Mouse (Mus musculus) stomach, embryonic 16.5 days (tissue): ENCODE data around the gene Wdr34. TPM values are rescaled to one million over a fixed set of nuclear protein-coding genes. Genes with fewer than 3 reads are reported as not detected.

Source experiments
- ATAC-seq: fragments of 200-750 bp; cut with Nextera tagmentation; 2 replicates; pipeline ENCODE4 v1.8.0; 2017; ENCODE audit warnings: moderate number of reproducible peaks, moderate TSS enrichment; ENCODE audit not compliant: insufficient read depth, low FRiP score
- H3K27ac ChIP-seq: fragments of 300-500 bp; sonication (generic); 2 replicates; pipeline ENCODE4 v1.5.1; 2014; ENCODE audit warnings: low read length
- H3K27me3 ChIP-seq: fragments of 300-500 bp; sonication (generic); 2 replicates; pipeline ENCODE4 v1.6.1; 2014; ENCODE audit warnings: low read length, control low read depth, mixed read lengths; ENCODE audit not compliant: control insufficient read depth, insufficient read depth
- H3K36me3 ChIP-seq: fragments of 300-500 bp; sonication (generic); 2 replicates; pipeline ENCODE4 v1.6.1; 2014; ENCODE audit warnings: low read length; ENCODE audit not compliant: control insufficient read depth, insufficient read depth
- H3K4me1 ChIP-seq: fragments of 300-500 bp; sonication (generic); 2 replicates; pipeline ENCODE4 v1.6.1; 2014; ENCODE audit warnings: low read length, control low read depth, mixed read lengths; ENCODE audit not compliant: control insufficient read depth, insufficient read depth
- H3K4me2 ChIP-seq: fragments of 300-500 bp; sonication (generic); 2 replicates; pipeline ENCODE4 v1.6.1; 2014; ENCODE audit warnings: low read depth, low read length, mixed read lengths
- H3K4me3 ChIP-seq: fragments of 300-500 bp; sonication (generic); replicated peaks from 2 replicates; pipeline ENCODE4 v1.5.1; 2014; ENCODE audit warnings: mild to moderate bottlenecking, low read length
- H3K9ac ChIP-seq: fragments of 300-500 bp; sonication (generic); 2 replicates; pipeline ENCODE4 v1.6.1; 2014; ENCODE audit warnings: low read length
- H3K9me3 ChIP-seq: fragments of 300-500 bp; sonication (generic); replicated peaks from 2 replicates; pipeline ENCODE4 v1.6.1; 2016; ENCODE audit warnings: low read length, control low read depth; ENCODE audit not compliant: control insufficient read depth
- WGBS: fragments of 180-500 bp; shearing (Covaris S2); extraction: QIAGEN DNeasy Blood & Tissue Kit; methylation state at CpG from one replicate; pipeline ENCODE4 v1.1.7; 2014; 5-methylcytosine and 5-hydroxymethylcytosine counted together
- polyA plus RNA-seq: library from polyadenylated mRNA; unstranded; fragments of >200 nt; fragmentation: Nextera tagmentation; extraction: Ambion mirVana; gene quantifications from 2 replicates; pipeline ENCODE4 v1.2.1, GENCODE M21; 2015

Gene Wdr34
- polyA plus RNA-seq, 1 experiment from 2014 or later: 26.1 TPM

DNA sequence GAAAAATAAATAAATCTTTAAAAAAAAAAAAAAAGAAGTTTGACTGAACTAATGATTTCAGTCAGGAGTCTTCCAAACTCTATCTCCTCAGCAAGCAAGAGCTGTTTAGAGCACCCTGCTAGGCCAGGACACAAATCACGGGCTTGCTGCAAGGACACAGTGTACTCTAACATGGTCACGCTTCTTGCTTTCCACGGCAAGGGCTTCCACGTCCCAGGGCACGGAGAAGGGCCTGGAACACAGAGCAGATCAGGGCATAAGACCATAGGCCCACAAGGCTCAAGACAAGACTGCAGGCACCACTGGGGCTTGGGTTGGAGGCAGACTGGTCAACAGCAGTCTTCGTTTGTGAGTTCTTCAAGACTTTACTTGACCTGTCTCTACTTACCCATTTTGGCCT is 1.6 kb downstream of the Wdr34 start:
- Histone ChIP-seq H3K36me3 (no peaks in the 10 kb centered on the region), H3K27me3 (no peaks in the 10 kb centered on the region), H3K4me1 (0 out of 2 replicates have a peak, but pooled peaks cover 7% of the 10 kb centered on the region), H3K9ac (no peak overlapping the region), H3K4me3 (no peak overlapping the region), H3K4me2 (no peak overlapping the region), H3K9me3 (no peaks in the 10 kb centered on the region), H3K27ac (no peak overlapping the region)
- no peak for ATAC-seq
- 92% methylated on average over 6 of the region's 6 CpGs for WGBS

DNA sequence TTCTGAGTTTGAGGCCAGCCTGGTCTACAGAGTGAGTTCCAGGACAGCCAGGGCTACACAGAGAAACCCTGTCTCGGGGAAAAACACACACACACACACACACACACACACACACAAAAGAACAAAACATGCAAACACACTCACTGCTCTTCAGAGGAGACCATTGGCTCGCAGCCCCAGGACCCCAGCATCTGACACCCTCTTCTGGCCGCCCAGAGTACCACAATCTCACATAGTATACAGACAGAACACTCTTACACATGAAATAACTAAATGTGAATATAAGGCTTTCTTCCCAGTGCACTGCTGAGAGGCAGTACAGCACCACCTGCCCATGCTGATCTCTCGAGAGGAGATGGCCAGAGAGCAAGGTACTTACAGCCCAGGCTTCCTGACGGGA is 4.1 kb downstream of the Wdr34 start:
- H3K4me3 ChIP-seq: no peak overlapping the region
- no peak overlapping the region for H3K4me2 ChIP-seq
- no peak overlapping the region for H3K9ac ChIP-seq
- ATAC-seq: no peak
- no peaks in the 10 kb centered on the region for H3K27me3 ChIP-seq
- H3K36me3 ChIP-seq: no peaks in the 10 kb centered on the region
- no peaks in the 10 kb centered on the region for H3K9me3 ChIP-seq
- 0 out of 2 replicates have a peak, but pooled peaks cover 7% of the 10 kb centered on the region for H3K4me1 ChIP-seq
- WGBS: 84% methylated on average over 5 of the region's 5 CpGs
- no peak overlapping the region for H3K27ac ChIP-seq

DNA sequence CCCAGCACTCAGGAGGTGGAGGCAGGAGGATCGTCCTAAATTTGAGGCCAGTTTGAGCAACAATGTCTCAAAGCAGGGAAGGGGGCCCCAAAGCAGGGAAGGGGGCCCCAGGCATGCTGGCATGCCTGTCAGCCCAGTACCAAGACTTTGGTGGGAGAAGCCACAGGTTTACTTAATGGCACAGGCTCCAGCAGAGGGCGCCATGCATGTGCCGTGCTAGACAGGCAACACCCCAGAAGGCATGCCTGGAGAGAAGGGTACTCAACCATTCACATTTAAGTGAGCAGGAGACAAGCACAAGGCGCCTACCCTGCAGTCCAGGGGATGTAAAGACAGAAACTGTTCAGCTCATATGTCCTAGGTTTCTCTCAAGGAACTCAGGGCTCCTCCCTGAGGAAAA is 6.2 kb downstream of the Wdr34 start:
- H3K4me3 ChIP-seq: no peak overlapping the region
- H3K27ac ChIP-seq: no peak overlapping the region
- no peak overlapping the region for H3K9ac ChIP-seq
- H3K9me3 ChIP-seq: no peaks in the 10 kb centered on the region
- WGBS: 9% methylated on average over 4 of the region's 4 CpGs
- H3K36me3 ChIP-seq: no peaks in the 10 kb centered on the region
- H3K4me1 ChIP-seq: no peaks in the 10 kb centered on the region
- peak; percentile 70 for ATAC-seq
- no peak overlapping the region for H3K4me2 ChIP-seq
- H3K27me3 ChIP-seq: no peaks in the 10 kb centered on the region

- Histone ChIP-seq H3K27ac (no peak overlapping the region), H3K4me2 (no peak overlapping the region), H3K9ac (no peak overlapping the region), H3K4me3 (no peak overlapping the region), H3K4me1 (no peaks in the 10 kb centered on the region), H3K9me3 (no peaks in the 10 kb centered on the region), H3K27me3 (no peaks in the 10 kb centered on the region), H3K36me3 (peaks cover 3% of the 10 kb centered on the region; the same call in 1 of the 2 replicates)
- no peak for ATAC-seq
Measured at GRCm38 (mm10) chr2:30039687-30040086, 9.0 kb downstream of the Wdr34 start.

- H3K27ac ChIP-seq: no peak overlapping the region
- ATAC-seq: no peak
- 91% methylated on average over 10 of the region's 10 CpGs for whole genome bisulfite sequencing
Measured at GRCm38 (mm10) chr2:30038370-30038769, 10.3 kb downstream of the Wdr34 start.

DNA sequence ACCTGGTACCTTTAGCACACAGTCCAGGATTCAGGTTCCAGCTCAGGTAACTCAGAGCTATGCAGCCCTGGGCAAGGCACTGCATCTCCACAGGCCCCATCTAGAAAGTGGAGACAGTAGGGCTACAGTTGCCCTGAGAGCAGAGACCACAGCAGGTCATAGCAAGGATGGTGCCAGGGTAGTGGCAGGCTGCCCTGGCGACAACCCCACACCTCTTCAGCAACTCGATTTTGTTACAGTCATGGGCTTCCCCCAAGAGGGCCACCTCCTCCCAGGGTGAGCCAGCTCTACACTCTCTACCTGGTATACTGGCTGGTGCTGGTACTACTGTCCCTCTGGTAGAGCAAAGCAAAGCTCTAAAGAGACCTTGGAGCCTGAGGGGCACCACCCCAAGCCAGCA is 10.9 kb downstream of the Wdr34 start:
- no peaks in the 10 kb centered on the region for H3K4me1 ChIP-seq
- WGBS: 86% methylated on average over 2 of the region's 2 CpGs
- H3K36me3 ChIP-seq: peaks cover 3% of the 10 kb centered on the region; the same call in 1 of the 2 replicates
- H3K9me3 ChIP-seq: no peaks in the 10 kb centered on the region
- no peak overlapping the region for H3K9ac ChIP-seq
- no peak overlapping the region for H3K4me2 ChIP-seq
- no peak overlapping the region for H3K27ac ChIP-seq
- no peaks in the 10 kb centered on the region for H3K27me3 ChIP-seq
- no peak overlapping the region for H3K4me3 ChIP-seq
- ATAC-seq: no peak

More at GRCm38 (mm10) chr2:30038370-30038769, 10.3 kb downstream of the Wdr34 start:
- Histone ChIP-seq H3K27me3 (no peaks in the 10 kb centered on the region), H3K4me2 (no peak overlapping the region), H3K36me3 (peaks cover 3% of the 10 kb centered on the region; the same call in 1 of the 2 replicates), H3K9me3 (no peaks in the 10 kb centered on the region), H3K9ac (no peak overlapping the region), H3K4me3 (no peak overlapping the region), H3K4me1 (no peaks in the 10 kb centered on the region)

DNA sequence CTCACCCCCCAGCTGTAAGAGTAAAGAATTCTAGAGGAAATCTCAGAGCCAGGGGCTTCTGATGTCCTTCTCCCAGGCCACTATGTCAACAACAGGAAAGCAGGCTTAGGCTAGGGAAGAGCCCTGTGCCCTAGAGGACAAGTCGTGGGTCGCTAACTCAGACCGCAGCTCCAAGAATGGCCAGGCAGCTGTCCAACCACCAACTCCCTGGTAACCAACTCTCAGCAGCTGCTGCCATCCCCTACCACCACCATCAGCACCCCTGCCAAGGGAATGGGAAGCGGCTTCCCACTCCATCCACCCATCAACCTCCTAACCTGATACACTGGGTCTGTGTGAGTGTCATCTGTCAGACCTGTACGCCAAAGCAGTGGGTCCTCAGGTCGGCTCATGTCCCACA is 15.7 kb downstream of the Wdr34 start:
- H3K27me3 ChIP-seq: no peaks in the 10 kb centered on the region
- H3K36me3 ChIP-seq: peaks cover 26% of the 10 kb centered on the region
- no peak for ATAC-seq

DNA sequence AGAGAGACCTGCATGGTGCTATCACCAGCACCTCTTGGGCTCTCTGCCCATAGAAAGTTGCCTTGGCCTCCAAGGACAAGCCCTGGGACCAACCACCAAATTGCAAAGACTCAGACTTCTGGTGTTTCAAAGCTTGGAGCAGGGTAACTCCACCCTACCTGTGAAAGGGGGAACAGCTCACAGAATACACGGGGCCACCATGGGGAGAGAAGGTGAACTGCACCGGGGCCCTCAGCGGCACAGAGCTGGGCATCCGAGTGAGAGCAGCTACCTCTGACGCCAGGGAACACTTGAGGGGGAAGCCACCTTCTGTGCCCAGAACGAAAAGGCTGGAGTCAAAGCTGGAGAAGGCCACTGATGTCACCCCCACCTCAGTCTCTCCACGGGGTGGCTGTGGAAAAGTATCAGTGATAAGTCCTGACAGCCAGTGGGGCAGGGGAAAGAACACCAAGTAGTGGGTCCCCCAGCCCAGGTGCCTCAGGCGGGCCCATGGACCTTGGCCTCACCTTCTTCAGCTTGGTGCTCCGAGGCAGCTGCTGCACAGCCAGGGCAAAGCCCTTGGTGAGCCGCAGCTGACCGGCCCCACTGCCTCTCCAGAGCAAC is 16.3 kb downstream of the Wdr34 start:
- Histone ChIP-seq H3K27ac (no peak overlapping the region), H3K4me3 (no peak overlapping the region), H3K36me3 (peaks cover 32% of the 10 kb centered on the region), H3K9ac (no peak overlapping the region), H3K4me1 (no peaks in the 10 kb centered on the region), H3K9me3 (no peaks in the 10 kb centered on the region), H3K4me2 (no peak overlapping the region), H3K27me3 (no peaks in the 10 kb centered on the region)
- no peak for ATAC-seq
- 56% methylated on average over 11 of the region's 11 CpGs for WGBS

More for the DNA sequence above, 15.7 kb downstream of the Wdr34 start:
- Histone ChIP-seq H3K4me1 (no peaks in the 10 kb centered on the region), H3K27ac (no peak overlapping the region), H3K4me2 (no peak overlapping the region), H3K4me3 (no peak overlapping the region), H3K9ac (no peak overlapping the region), H3K9me3 (no peaks in the 10 kb centered on the region)
- 83% methylated on average over 6 of the region's 6 CpGs for WGBS

- Histone ChIP-seq H3K36me3 (peaks cover 58% of the 10 kb centered on the region), H3K27ac (no peak overlapping the region), H3K9me3 (no peaks in the 10 kb centered on the region), H3K27me3 (no peaks in the 10 kb centered on the region), H3K4me3 (no peak overlapping the region), H3K4me2 (no peak overlapping the region), H3K4me1 (no peaks in the 10 kb centered on the region), H3K9ac (no peak overlapping the region)
- ATAC-seq: no peak
- 91% methylated on average over 5 of the region's 5 CpGs for WGBS
Measured at GRCm38 (mm10) chr2:30026997-30027396, 21.7 kb downstream of the Wdr34 start.
